Mouse (Mus musculus) bone marrow, adult 2 months (tissue): ENCODE data around the gene Ankrd55.

Experiments used
- CTCF ChIP-seq: fragments of 200-500 bp; IDR thresholded peaks from 2 replicates; pipeline ENCODE4 v1.5.1; 2011; ENCODE audit warnings: low read length, control low read depth; ENCODE audit not compliant: control insufficient read depth, insufficient read depth
- POLR2A ChIP-seq: fragments of 200-500 bp; IDR thresholded peaks from 2 replicates; pipeline ENCODE4 v1.6.1; 2011; ENCODE audit warnings: low read depth, mild to moderate bottlenecking, control low read depth, low read length, borderline replicate concordance; ENCODE audit not compliant: control insufficient read depth

GRCm38 (mm10) chr13:112404723-112405122 lies 116.5 kb downstream of the Ankrd55 start:
- TF ChIP-seq CTCF (no peak), POLR2A (no peak)
